Mouse (Mus musculus): ENCODE results near the gene Cacna2d4. TPM values are rescaled to one million over a fixed set of nuclear protein-coding genes. Genes with fewer than 3 reads are reported as not detected.

Gene Cacna2d4
- polyA plus RNA-seq, 1 experiment from 2014 or later: 0.23 TPM

DNA sequence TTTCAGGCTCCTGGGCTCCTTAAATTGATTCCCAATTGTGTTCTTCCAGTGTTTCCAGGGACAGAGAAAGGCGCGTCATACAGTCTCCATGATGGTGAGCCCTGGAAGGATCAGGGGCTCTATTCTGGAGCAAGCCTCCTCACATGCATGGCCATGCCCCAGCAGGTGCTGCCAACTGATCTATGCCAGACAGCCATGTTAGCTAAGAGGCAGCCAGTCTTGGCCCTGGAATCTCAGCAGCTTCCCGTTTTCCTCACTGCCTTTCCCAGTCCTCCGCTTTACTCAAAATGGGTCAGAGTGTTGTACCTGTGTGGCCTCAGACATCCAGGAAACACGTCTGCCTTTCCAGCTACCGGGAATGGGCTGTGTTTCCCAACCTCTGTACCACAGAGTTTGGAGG lies 10.6 kb upstream of the Cacna2d4 start:
- Histone ChIP-seq H3K4me1 (ENCODE audit: control insufficient read depth, insufficient read depth, low read length) (no peaks in the 10 kb centered on the region), H3K9ac (replicated peaks; ENCODE audit: low read depth, low read length) (no peak overlapping the region), H3K4me3 (ENCODE audit: low read depth, low read length) (no peak overlapping the region), H3K27ac (ENCODE audit: low read length) (no peak overlapping the region), H3K27me3 (ENCODE audit: control insufficient read depth, insufficient read depth, low read length) (no peaks in the 10 kb centered on the region), H3K4me2 (replicated peaks; ENCODE audit: low read depth, low read length) (no peak overlapping the region), H3K36me3 (ENCODE audit: control insufficient read depth, insufficient read depth, low read length) (no peaks in the 10 kb centered on the region; the same call in 1 of the 2 replicates), H3K9me3 (ENCODE audit: control insufficient read depth, low read depth, low read length) (no peaks in the 10 kb centered on the region)
- ATAC-seq (ENCODE audit: insufficient number of reproducible peaks, insufficient read depth, low FRiP score, low read depth): no peak
- 91% methylated on average over 6 of the region's 6 CpGs for WGBS

DNA sequence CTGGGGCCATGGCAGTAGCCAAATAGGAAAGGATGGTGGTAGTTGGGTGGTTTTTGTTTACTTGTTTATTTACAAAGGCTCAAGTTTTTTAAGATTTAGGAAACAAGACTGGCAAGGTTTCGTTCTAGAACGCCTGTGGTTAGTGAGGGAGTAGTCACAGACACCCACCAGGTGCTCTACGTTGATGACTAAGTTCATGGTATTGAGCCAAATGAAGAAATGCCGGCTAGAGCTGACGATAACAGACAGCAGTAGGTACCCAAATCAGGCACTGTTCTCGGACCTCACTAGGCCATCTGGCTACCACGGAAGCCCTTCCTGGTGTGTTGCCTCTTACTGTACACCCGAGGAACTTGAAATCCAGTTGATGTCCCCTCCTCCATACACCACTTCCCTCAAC lies 9.3 kb upstream of the Cacna2d4 start:
- Histone ChIP-seq H3K9ac (replicated peaks; ENCODE audit: low read depth, low read length) (no peak overlapping the region), H3K4me3 (ENCODE audit: low read depth, low read length) (no peak overlapping the region), H3K4me1 (ENCODE audit: control insufficient read depth, insufficient read depth, low read length) (no peaks in the 10 kb centered on the region), H3K27ac (ENCODE audit: low read length) (no peak overlapping the region), H3K4me2 (replicated peaks; ENCODE audit: low read depth, low read length) (no peak overlapping the region), H3K9me3 (ENCODE audit: control insufficient read depth, low read depth, low read length) (no peaks in the 10 kb centered on the region), H3K27me3 (ENCODE audit: control insufficient read depth, insufficient read depth, low read length) (no peaks in the 10 kb centered on the region), H3K36me3 (ENCODE audit: control insufficient read depth, insufficient read depth, low read length) (no peaks in the 10 kb centered on the region)
- WGBS: 86% methylated on average over 8 of the region's 8 CpGs
- no peak for ATAC-seq (ENCODE audit: insufficient number of reproducible peaks, insufficient read depth, low FRiP score, low read depth)

DNA sequence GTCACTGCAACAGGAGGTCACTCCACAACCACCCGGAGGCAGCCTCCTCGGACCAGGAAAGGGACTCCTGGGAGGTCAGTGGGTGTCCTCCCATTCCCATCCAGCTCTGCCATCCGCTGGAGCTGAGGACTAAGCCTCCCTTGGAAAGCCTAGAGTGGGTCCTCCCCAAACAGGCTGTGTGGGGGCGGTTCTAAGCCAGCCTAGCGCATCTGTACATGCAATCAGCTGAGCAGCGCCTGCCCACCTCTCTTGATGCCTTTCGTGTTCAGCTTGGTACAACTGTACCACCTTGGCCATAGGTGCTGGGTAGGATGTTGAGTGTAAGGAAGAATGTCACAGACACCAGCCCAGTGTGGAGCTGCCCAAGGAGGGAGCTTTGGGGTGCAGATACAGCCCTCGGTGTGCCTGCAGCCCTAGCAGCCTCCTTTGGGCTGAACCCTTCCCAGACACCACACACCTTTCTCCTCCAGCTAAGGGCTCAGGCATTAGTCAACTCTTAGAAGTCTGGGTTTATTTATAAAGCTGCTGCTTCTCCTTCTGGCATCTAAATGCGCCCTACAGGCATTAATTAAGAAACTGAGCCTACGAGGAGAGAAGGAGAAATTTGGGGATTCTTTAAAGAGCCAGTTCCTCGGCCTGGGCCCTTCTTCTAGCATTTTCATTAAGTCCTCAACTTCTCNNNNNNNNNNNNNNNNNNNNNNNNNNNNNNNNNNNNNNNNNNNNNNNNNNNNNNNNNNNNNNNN lies 7.3 kb upstream of the Cacna2d4 start:
- Histone ChIP-seq H3K9ac (replicated peaks; ENCODE audit: low read depth, low read length) (no peak overlapping the region), H3K9me3 (ENCODE audit: control insufficient read depth, low read depth, low read length) (no peaks in the 10 kb centered on the region), H3K4me1 (ENCODE audit: control insufficient read depth, insufficient read depth, low read length) (no peaks in the 10 kb centered on the region), H3K4me2 (replicated peaks; ENCODE audit: low read depth, low read length) (no peak overlapping the region), H3K4me3 (ENCODE audit: low read depth, low read length) (no peak overlapping the region), H3K36me3 (ENCODE audit: control insufficient read depth, insufficient read depth, low read length) (no peaks in the 10 kb centered on the region), H3K27me3 (ENCODE audit: control insufficient read depth, insufficient read depth, low read length) (no peaks in the 10 kb centered on the region), H3K27ac (ENCODE audit: low read length) (no peak overlapping the region)
- no peak for ATAC-seq (ENCODE audit: insufficient number of reproducible peaks, insufficient read depth, low FRiP score, low read depth)
- 77% methylated on average over 11 of the region's 11 CpGs for WGBS

- no peak overlapping the region for H3K4me3 ChIP-seq (ENCODE audit: low read depth, low read length)
- H3K27ac ChIP-seq (ENCODE audit: low read length): no peak overlapping the region
- WGBS: 27% methylated on average over 3 of the region's 3 CpGs
- H3K27me3 ChIP-seq (ENCODE audit: control insufficient read depth, insufficient read depth, low read length): no peaks in the 10 kb centered on the region
- no peaks in the 10 kb centered on the region for H3K36me3 ChIP-seq (ENCODE audit: control insufficient read depth, insufficient read depth, low read length)
- no peaks in the 10 kb centered on the region for H3K4me1 ChIP-seq (ENCODE audit: control insufficient read depth, insufficient read depth, low read length)
- H3K9me3 ChIP-seq (ENCODE audit: control insufficient read depth, low read depth, low read length): no peaks in the 10 kb centered on the region
- ATAC-seq (ENCODE audit: insufficient number of reproducible peaks, insufficient read depth, low FRiP score, low read depth): no peak
- no peak overlapping the region for H3K4me2 ChIP-seq (replicated peaks; ENCODE audit: low read depth, low read length)
- no peak overlapping the region for H3K9ac ChIP-seq (replicated peaks; ENCODE audit: low read depth, low read length)
Observed at GRCm38 (mm10) chr6:119233066-119233465, 3.3 kb upstream of the Cacna2d4 start.

DNA sequence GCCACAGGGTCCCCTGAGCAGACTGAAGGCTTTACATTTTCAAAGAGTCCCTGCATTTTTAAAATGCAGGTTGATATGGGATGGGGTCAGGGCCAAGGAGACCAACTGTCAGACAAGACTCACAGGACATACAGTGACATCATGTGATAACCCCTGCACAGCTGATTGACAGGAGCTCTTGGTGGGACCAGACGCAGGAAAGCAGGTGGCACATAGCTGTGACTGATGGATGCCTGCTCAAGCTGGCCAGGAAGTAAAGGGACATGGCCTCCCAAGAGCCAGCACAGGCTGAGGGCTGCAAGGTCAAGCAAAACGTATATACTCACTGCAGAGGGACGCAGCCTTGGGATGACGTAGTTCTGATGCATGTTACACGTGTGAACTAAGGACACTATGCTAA lies 885 bp upstream of the Cacna2d4 start:
- H3K4me3 ChIP-seq (ENCODE audit: low read depth, low read length): no peak overlapping the region
- H3K9me3 ChIP-seq (ENCODE audit: control insufficient read depth, low read depth, low read length): no peaks in the 10 kb centered on the region
- no peak overlapping the region for H3K27ac ChIP-seq (ENCODE audit: low read length)
- no peak for ATAC-seq (ENCODE audit: insufficient number of reproducible peaks, insufficient read depth, low FRiP score, low read depth)
- 59% methylated on average over 5 of the region's 5 CpGs for WGBS
- H3K4me2 ChIP-seq (replicated peaks; ENCODE audit: low read depth, low read length): no peak overlapping the region
- H3K27me3 ChIP-seq (ENCODE audit: control insufficient read depth, insufficient read depth, low read length): no peaks in the 10 kb centered on the region
- no peaks in the 10 kb centered on the region for H3K36me3 ChIP-seq (ENCODE audit: control insufficient read depth, insufficient read depth, low read length)
- H3K4me1 ChIP-seq (ENCODE audit: control insufficient read depth, insufficient read depth, low read length): no peaks in the 10 kb centered on the region
- H3K9ac ChIP-seq (replicated peaks; ENCODE audit: low read depth, low read length): no peak overlapping the region

DNA sequence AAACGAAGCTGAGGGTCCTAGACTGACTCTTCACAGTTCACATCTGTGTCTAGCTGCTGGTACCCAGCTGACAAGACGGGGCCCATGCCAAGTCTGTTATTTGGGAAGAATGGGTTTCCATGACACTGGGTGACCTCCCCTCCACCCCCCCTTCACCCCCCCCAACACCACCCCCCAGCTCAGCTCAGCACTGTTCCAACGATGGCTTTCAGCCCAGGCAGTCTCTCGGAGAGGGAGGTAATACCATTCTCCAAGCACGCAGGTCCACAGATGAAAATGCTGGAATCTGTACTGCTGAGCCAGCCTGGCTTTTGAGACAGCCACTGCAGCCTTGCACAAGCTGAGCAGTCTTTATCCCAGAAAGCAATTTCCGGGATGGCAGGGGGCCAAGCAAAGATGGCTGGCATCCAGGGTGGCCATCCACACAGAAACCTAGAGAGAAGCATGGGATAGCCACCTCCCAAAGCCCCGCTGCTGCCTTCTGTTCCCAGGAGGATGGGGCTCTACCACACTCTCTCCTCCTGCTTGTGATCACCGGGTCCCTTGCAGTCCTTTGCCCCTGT lies 1.2 kb downstream of the Cacna2d4 start:
- WGBS: 55% methylated on average over 8 of the region's 8 CpGs
- Histone ChIP-seq H3K4me1 (ENCODE audit: control insufficient read depth, insufficient read depth, low read length) (no peaks in the 10 kb centered on the region), H3K4me3 (ENCODE audit: low read depth, low read length) (no peak overlapping the region)

DNA sequence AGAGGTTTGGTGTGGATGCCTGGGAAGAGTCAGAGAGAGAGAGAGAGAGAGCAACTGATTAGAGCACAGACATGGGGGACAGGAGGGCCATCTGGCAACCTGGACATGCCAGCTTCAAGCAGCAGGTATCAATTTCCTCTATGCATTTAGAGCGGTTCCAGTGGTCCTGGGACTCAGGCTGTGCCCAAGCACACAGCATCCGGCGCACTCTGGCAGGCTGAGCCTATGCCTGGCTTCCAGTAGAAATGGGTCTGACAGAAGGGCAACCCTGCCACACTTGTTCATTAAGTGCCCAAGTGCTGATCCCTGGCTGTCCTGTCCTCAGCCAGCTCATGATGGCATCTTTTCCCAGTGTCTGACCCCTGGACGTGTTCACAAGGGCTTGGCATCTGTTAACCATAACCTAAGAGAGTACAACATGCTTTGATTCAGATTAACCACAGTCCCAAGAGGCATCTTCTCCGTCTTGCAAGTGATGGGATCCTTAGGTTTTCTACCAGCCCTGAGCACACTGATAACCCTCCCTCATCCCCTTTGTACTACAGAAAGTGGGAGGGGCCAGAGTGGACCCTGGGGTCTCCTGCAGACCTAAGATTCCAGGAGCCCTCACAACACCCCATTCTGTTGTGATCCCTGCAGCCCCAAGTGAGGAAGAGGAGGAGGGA lies 3.1 kb downstream of the Cacna2d4 start:
- no peak overlapping the region for H3K4me2 ChIP-seq (replicated peaks; ENCODE audit: low read depth, low read length)
- H3K27me3 ChIP-seq (ENCODE audit: control insufficient read depth, insufficient read depth, low read length): no peaks in the 10 kb centered on the region
- no peaks in the 10 kb centered on the region for H3K4me1 ChIP-seq (ENCODE audit: control insufficient read depth, insufficient read depth, low read length)
- no peak for ATAC-seq (ENCODE audit: insufficient number of reproducible peaks, insufficient read depth, low FRiP score, low read depth)
- no peak overlapping the region for H3K27ac ChIP-seq (ENCODE audit: low read length)
- no peak overlapping the region for H3K4me3 ChIP-seq (ENCODE audit: low read depth, low read length)
- no peaks in the 10 kb centered on the region for H3K9me3 ChIP-seq (ENCODE audit: control insufficient read depth, low read depth, low read length)
- no peak overlapping the region for H3K9ac ChIP-seq (replicated peaks; ENCODE audit: low read depth, low read length)
- 80% methylated on average over 5 of the region's 5 CpGs for WGBS
- H3K36me3 ChIP-seq (ENCODE audit: control insufficient read depth, insufficient read depth, low read length): no peaks in the 10 kb centered on the region

More for the DNA sequence above, 1.2 kb downstream of the Cacna2d4 start:
- H3K4me2 ChIP-seq (replicated peaks; ENCODE audit: low read depth, low read length): no peak overlapping the region
- H3K9ac ChIP-seq (replicated peaks; ENCODE audit: low read depth, low read length): no peak overlapping the region
- no peak overlapping the region for H3K27ac ChIP-seq (ENCODE audit: low read length)
- no peaks in the 10 kb centered on the region for H3K36me3 ChIP-seq (ENCODE audit: control insufficient read depth, insufficient read depth, low read length)
- no peak for ATAC-seq (ENCODE audit: insufficient number of reproducible peaks, insufficient read depth, low FRiP score, low read depth)
- H3K9me3 ChIP-seq (ENCODE audit: control insufficient read depth, low read depth, low read length): no peaks in the 10 kb centered on the region
- H3K27me3 ChIP-seq (ENCODE audit: control insufficient read depth, insufficient read depth, low read length): no peaks in the 10 kb centered on the region

- WGBS: 74% methylated on average over 7 of the region's 7 CpGs
- ATAC-seq (ENCODE audit: insufficient number of reproducible peaks, insufficient read depth, low FRiP score, low read depth): no peak
- no peaks in the 10 kb centered on the region for H3K27me3 ChIP-seq (ENCODE audit: control insufficient read depth, insufficient read depth, low read length)
Observed at GRCm38 (mm10) chr6:119240256-119240655, 3.9 kb downstream of the Cacna2d4 start.

More at GRCm38 (mm10) chr6:119240256-119240655, 3.9 kb downstream of the Cacna2d4 start:
- Histone ChIP-seq H3K4me2 (replicated peaks; ENCODE audit: low read depth, low read length) (no peak overlapping the region), H3K4me1 (ENCODE audit: control insufficient read depth, insufficient read depth, low read length) (no peaks in the 10 kb centered on the region), H3K27ac (ENCODE audit: low read length) (no peak overlapping the region), H3K9me3 (ENCODE audit: control insufficient read depth, low read depth, low read length) (no peaks in the 10 kb centered on the region), H3K9ac (replicated peaks; ENCODE audit: low read depth, low read length) (no peak overlapping the region), H3K4me3 (ENCODE audit: low read depth, low read length) (no peak overlapping the region), H3K36me3 (ENCODE audit: control insufficient read depth, insufficient read depth, low read length) (no peaks in the 10 kb centered on the region)

Measured in stomach, embryonic 14.5 days (tissue).